Mouse (Mus musculus) lung, embryonic 16.5 days (tissue): ENCODE measurements around the gene Apoa4. TPM values are rescaled to one million over a fixed set of nuclear protein-coding genes. Genes with fewer than 3 reads are reported as not detected.
A peak's percentile ranks its signal among the peaks of the same experiment; 100 is the strongest.

ENCODE experiments used
- ATAC-seq: fragments of 200-750 bp; cut with Nextera tagmentation; 2 replicates; pipeline ENCODE4 v1.8.0; 2017; ENCODE audit warnings: low read depth, mild to moderate bottlenecking, moderate library complexity
- H3K27ac ChIP-seq: fragments of 300-500 bp; sonication (generic); 2 replicates; pipeline ENCODE4 v1.5.1; 2014; ENCODE audit warnings: mild to moderate bottlenecking, control low read depth, low read length
- H3K27me3 ChIP-seq: fragments of 300-500 bp; sonication (generic); 2 replicates; pipeline ENCODE4 v1.6.1; 2014; ENCODE audit warnings: low read depth, low read length, mixed read lengths; ENCODE audit not compliant: control insufficient read depth, insufficient read depth
- H3K36me3 ChIP-seq: fragments of 300-500 bp; sonication (generic); 2 replicates; pipeline ENCODE4 v1.6.1; 2014; ENCODE audit warnings: low read length; ENCODE audit not compliant: control insufficient read depth, insufficient read depth
- H3K4me1 ChIP-seq: fragments of 300-500 bp; sonication (generic); replicated peaks from 2 replicates; pipeline ENCODE4 v1.6.1; 2014; ENCODE audit warnings: low read length, mixed read lengths; ENCODE audit not compliant: control insufficient read depth, insufficient read depth
- H3K4me2 ChIP-seq: fragments of 300-500 bp; sonication (generic); 2 replicates; pipeline ENCODE4 v1.6.1; 2014; ENCODE audit warnings: low read depth, low read length, control low read depth
- H3K4me3 ChIP-seq: fragments of 300-500 bp; sonication (generic); 2 replicates; pipeline ENCODE4 v1.5.1; 2014; ENCODE audit warnings: mild to moderate bottlenecking, low read length, control low read depth
- H3K9ac ChIP-seq: fragments of 300-500 bp; sonication (generic); 2 replicates; pipeline ENCODE4 v1.6.1; 2014; ENCODE audit warnings: low read length, control low read depth
- H3K9me3 ChIP-seq: fragments of 300-500 bp; sonication (generic); 2 replicates; pipeline ENCODE4 v1.6.1; 2016; ENCODE audit warnings: low read length; ENCODE audit not compliant: control insufficient read depth
- WGBS: fragments of 180-500 bp; shearing (Covaris S2); extraction: QIAGEN DNeasy Blood & Tissue Kit; methylation state at CpG from one replicate; pipeline ENCODE4 v1.1.7; 2014; 5-methylcytosine and 5-hydroxymethylcytosine counted together
- polyA plus RNA-seq: library from polyadenylated mRNA; unstranded; fragments of >200 nt; fragmentation: Nextera tagmentation; extraction: Ambion mirVana; gene quantifications from 2 replicates; pipeline ENCODE4 v1.2.1, GENCODE M21; 2015

Apoa4 gene
- polyA plus RNA-seq, 1 experiment from 2014 or later, result not detected

GRCm38 (mm10) chr9:46259111-46259510, 18.6 kb downstream of the Apoa4 start:
- H3K36me3 ChIP-seq, result no peaks in the 10 kb centered on the region

DNA sequence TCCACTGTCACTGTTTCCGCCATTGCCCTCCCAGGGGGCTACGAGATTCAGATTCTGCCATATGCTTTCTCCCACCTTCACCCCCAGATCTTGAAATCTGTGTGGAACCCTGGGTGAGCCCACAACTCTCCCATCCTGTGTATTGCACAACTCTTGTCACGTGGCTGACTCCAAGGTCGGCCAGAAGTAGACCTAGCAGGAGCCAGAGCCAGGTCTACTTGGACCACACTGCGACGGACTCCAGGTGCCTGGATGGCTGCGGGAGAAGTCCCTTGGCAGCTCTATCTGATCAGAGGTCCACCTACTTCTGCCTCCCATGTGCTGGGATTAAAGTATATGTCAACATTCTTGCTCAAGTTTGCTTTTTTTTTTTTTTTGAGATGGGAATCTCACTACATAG, 20.6 kb downstream of the Apoa4 start:
- H3K4me3 ChIP-seq, result no peak overlapping the region
- H3K36me3 ChIP-seq, result no peaks in the 10 kb centered on the region
- no peak overlapping the region for H3K27ac ChIP-seq
- no peaks in the 10 kb centered on the region for H3K9me3 ChIP-seq
- no peaks in the 10 kb centered on the region for H3K4me1 ChIP-seq
- no peaks in the 10 kb centered on the region for H3K27me3 ChIP-seq
- WGBS, result 74% methylated on average over 7 of the region's 7 CpGs
- no peak overlapping the region for H3K9ac ChIP-seq
- H3K4me2 ChIP-seq, result no peak overlapping the region
- no peak for ATAC-seq

More at GRCm38 (mm10) chr9:46259111-46259510, 18.6 kb downstream of the Apoa4 start:
- no peak overlapping the region for H3K4me2 ChIP-seq
- H3K9ac ChIP-seq, result no peak overlapping the region
- H3K4me1 ChIP-seq, result no peaks in the 10 kb centered on the region
- no peak for ATAC-seq
- WGBS, result 89% methylated on average over 6 of the region's 6 CpGs
- H3K27me3 ChIP-seq, result no peaks in the 10 kb centered on the region
- H3K9me3 ChIP-seq, result no peaks in the 10 kb centered on the region
- H3K27ac ChIP-seq, result no peak overlapping the region
- no peak overlapping the region for H3K4me3 ChIP-seq

GRCm38 (mm10) chr9:46268343-46268873, 27.9 kb downstream of the Apoa4 start, which contains the start of gene Apoa5:
Apoa5 (plus strand) TSS chr9:46268633.
- 35% methylated on average over 7 of the region's 7 CpGs for WGBS
- Histone ChIP-seq H3K4me1 (peaks cover under 1% of the 10 kb centered on the region; the same call in 1 of the 2 replicates), H3K36me3 (no peaks in the 10 kb centered on the region), H3K27ac (no peak within 1 kb of the TSS), H3K9ac (no peak within 1 kb of the TSS), H3K4me2 (no peak within 1 kb of the TSS), H3K27me3 (peaks cover 9% of the 10 kb centered on the region), H3K4me3 (no peak within 1 kb of the TSS), H3K9me3 (no peaks in the 10 kb centered on the region)
- ATAC-seq, result no peak

DNA sequence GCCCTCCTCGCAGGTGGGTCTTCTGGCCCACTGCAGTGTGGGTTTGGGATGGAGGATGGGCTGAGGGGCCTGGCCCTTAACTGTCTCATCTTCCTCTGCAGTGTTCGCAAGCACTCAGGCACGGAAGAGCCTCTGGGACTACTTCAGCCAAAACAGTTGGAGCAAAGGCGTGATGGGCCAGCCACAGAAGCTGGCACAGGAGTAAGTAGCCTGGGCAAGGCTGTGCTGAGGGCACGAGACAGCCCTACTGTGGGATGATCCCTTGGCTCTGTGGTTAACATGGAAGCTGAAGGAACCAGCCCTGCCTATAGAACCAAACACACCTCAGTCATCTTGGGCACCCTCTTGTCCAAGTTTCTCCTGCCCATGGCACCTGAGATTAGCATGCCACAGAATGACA, 28.6 kb downstream of the Apoa4 start:
- H3K4me2 ChIP-seq, result no peak overlapping the region
- H3K4me1 ChIP-seq, result peaks cover 6% of the 10 kb centered on the region
- H3K9me3 ChIP-seq, result no peaks in the 10 kb centered on the region
- H3K9ac ChIP-seq, result no peak overlapping the region
- no peak overlapping the region for H3K27ac ChIP-seq
- H3K36me3 ChIP-seq, result no peaks in the 10 kb centered on the region
- no peak for ATAC-seq
- H3K4me3 ChIP-seq, result no peak overlapping the region
- peaks cover 9% of the 10 kb centered on the region for H3K27me3 ChIP-seq
- WGBS, result 86% methylated on average over 5 of the region's 5 CpGs

DNA sequence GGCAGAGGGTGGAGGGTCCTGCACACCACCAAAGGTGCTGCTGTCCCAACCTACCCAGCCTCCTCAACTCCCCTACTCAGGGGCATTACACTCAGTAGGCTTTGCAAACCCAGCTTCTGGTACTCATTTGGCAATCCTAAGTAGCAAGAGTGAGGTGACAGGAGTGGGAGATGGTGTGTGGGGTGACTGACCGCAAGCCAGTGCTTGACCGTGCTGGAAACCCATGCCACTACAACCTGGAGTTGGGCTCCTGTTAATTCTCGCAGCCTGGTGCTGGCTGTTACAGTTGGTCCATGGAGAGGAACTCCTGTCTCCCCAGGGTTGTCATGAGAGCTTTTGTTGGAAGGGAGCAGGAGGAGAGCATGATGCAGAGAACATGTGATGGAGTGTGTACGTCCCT, 30.3 kb downstream of the Apoa4 start:
- Histone ChIP-seq H3K4me1 (peaks cover 6% of the 10 kb centered on the region), H3K4me2 (no peak overlapping the region), H3K9ac (no peak overlapping the region), H3K9me3 (no peaks in the 10 kb centered on the region), H3K27ac (no peak overlapping the region), H3K36me3 (peaks cover 7% of the 10 kb centered on the region), H3K27me3 (peaks cover 9% of the 10 kb centered on the region), H3K4me3 (no peak overlapping the region)
- ATAC-seq, result no peak
- 91% methylated on average over 4 of the region's 4 CpGs for WGBS

GRCm38 (mm10) chr9:46272070-46272469, 31.6 kb downstream of the Apoa4 start:
- Histone ChIP-seq H3K9ac (no peak overlapping the region), H3K4me3 (no peak overlapping the region; the same call in 1 of the 2 replicates), H3K9me3 (no peaks in the 10 kb centered on the region), H3K4me2 (peak overlapping the region; percentile 63; the same call in 1 of the 2 replicates), H3K27me3 (peaks cover 9% of the 10 kb centered on the region), H3K4me1 (peaks cover 6% of the 10 kb centered on the region), H3K27ac (no peak overlapping the region), H3K36me3 (peaks cover 18% of the 10 kb centered on the region)
- 74% methylated on average over 9 of the region's 9 CpGs for WGBS
- ATAC-seq, result no peak

DNA sequence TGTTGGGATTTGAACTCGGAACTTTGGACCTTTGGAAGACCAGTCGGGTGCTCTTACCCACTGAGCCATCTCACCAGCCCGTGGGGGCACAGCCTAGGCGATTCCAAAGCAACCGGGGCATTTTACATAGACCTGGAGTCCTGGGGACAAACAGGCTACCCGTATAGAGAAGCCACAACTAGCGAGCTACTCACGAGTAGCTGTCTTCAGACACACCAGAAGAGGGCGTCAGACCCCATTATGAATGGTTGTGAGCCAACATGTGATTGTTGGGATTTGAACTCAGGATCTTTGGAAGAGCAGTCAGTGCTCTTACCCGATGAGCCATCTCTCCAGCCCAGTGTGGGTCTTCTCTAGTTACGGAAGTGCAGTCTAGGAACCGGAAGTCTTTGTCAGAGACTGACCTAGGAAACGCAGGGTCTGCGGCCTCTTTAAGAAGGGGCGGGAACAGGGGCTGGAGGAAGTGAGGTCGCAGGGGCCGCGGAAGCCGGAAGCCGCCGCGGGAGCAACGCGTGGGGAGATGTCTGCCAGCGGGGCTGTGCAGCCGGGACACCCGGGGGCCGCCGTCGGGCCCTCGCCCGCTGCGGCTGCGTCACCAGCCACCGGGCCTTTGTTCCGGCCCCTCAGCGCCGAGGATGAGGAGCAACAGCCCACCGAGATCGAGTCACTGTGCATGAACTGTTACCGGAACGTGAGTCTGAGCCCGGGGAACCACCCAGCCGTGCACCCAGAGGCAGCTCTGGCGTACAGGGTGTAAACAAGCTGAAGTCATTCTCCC, 32.4 kb downstream of the Apoa4 start, which contains the start of gene Zpr1:
Zpr1 (plus strand) TSS at position 388 of the 778 bp plus-strand sequence.
- Histone ChIP-seq H3K9ac (peak within 1 kb of the TSS; percentile 72), H3K9me3 (no peaks in the 10 kb centered on the region), H3K27ac (peak within 1 kb of the TSS; percentile 45; the same call in 1 of the 2 replicates), H3K36me3 (peaks cover 21% of the 10 kb centered on the region), H3K4me1 (peaks cover 6% of the 10 kb centered on the region), H3K27me3 (peaks cover 9% of the 10 kb centered on the region), H3K4me2 (peak within 1 kb of the TSS; percentile 79), H3K4me3 (peak within 1 kb of the TSS; percentile 82)
- WGBS, result 5% methylated on average over 45 of the region's 45 CpGs
- ATAC-seq, result peak; percentile 96

DNA sequence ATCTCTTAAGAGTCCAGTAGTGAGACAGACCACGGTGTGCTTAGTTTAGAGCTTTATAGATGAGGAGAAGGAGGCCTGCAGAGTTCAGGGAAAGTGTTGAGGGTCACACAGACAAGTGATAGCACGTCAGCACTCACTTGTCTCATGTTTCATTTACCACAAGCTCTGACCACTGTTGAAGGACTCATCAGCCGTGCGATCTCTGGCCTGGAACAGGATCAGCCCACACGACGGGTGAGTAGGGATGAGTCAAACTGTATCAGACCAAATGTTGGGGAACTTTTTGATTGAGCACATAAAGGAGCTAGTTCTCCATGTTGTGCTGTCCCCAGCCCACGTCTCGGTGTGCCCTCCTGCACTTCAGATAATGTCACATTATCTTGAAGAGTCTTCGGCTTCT, 34.0 kb downstream of the Apoa4 start:
- Histone ChIP-seq H3K4me3 (no peak overlapping the region), H3K36me3 (peaks cover 26% of the 10 kb centered on the region), H3K27ac (no peak overlapping the region), H3K4me2 (no peak overlapping the region), H3K4me1 (peaks cover 6% of the 10 kb centered on the region), H3K9ac (no peak overlapping the region), H3K27me3 (peaks cover 9% of the 10 kb centered on the region), H3K9me3 (no peaks in the 10 kb centered on the region)
- ATAC-seq, result no peak
- 78% methylated on average over 9 of the region's 9 CpGs for WGBS

DNA sequence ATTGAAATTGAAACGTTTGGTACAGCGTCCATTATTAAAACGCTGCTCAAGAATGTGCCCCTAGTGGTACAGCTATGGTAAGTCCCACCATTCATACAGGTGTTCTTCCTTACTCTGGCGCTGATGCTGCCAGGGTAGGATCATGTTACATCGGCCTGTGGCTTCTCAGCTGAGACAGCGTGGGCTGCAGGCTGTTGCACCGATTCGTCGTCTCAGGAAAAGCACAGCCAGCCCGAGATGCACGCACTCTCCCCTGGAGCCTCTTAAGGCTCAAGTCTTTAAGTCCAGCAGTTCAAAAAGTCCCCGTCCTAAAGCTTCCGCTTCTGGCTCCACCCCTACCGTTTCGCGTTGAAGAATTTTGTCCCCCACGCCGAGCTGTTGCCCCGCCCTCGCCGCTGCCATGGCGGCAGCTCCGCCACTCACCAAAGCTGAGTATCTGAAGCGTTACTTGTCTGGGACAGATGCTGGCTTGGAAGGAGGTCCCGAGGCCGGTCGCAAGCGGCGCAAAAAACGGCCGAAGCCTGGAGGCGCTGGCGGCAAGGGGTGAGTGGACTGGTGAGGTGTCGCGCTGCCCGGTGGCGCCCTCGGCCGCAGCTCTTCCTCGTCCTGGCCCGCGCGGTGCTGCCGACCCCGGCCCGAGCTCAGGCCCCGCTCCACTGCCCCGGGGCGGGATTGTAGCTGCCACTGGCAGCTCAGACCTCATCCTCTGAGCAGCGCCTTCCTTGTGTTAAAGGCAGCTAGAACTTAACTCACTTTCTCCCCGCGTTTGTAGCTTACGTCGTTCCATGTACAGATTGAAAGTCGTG, 42.3 kb downstream of the Apoa4 start, which contains the start of gene Bud13:
Bud13 (plus strand) TSS at position 378 of the 806 bp plus-strand sequence.
- peak; percentile 96 for ATAC-seq
- WGBS, result under 1% methylated on average over 55 of the region's 55 CpGs
- H3K9ac ChIP-seq, result peak within 1 kb of the TSS; percentile 92
- peaks cover 11% of the 10 kb centered on the region for H3K4me1 ChIP-seq
- peaks cover 25% of the 10 kb centered on the region for H3K36me3 ChIP-seq
- H3K4me2 ChIP-seq, result peak within 1 kb of the TSS; percentile 71
- no peaks in the 10 kb centered on the region for H3K27me3 ChIP-seq
- H3K4me3 ChIP-seq, result peak within 1 kb of the TSS; percentile 83
- peak within 1 kb of the TSS; percentile 89 for H3K27ac ChIP-seq
- H3K9me3 ChIP-seq, result no peaks in the 10 kb centered on the region
